Mouse (Mus musculus) CH12.LX (cell line): Measurements from ENCODE around the gene Trdmt1. TPM values are rescaled to one million over a fixed set of nuclear protein-coding genes. Genes with fewer than 3 reads are reported as not detected.

Experiments
- DNase-seq: peaks from one replicate; pipeline ENCODE4 v3.0.0-alpha.2; 2013; ENCODE audit errors: extremely low read depth
- H3K27ac ChIP-seq: 2 replicates; pipeline ENCODE4 v1.5.1; 2012; ENCODE audit warnings: low read depth, mild to moderate bottlenecking, control low read depth, moderate library complexity; ENCODE audit not compliant: insufficient read depth
- H3K27me3 ChIP-seq: replicated peaks from 2 replicates; pipeline ENCODE3; 2012; ENCODE audit warnings: inconsistent platforms
- H3K36me3 ChIP-seq, 2 experiments: replicated peaks in 1 of 2; 2 replicates each; pipeline versions ENCODE3 to v1.6.1; 2012; ENCODE audit warnings: inconsistent platforms in 1 of 2, low read length in 1 of 2, mild to moderate bottlenecking in 1 of 2, mixed read lengths in 1 of 2, moderate library complexity in 1 of 2; ENCODE audit not compliant: control insufficient read depth in 1 of 2, insufficient read depth in 1 of 2
- H3K4me1 ChIP-seq, 2 experiments: 2 replicates each; pipeline ENCODE4 v1.6.1; 2012; ENCODE audit warnings: inconsistent platforms in 1 of 2, moderate library complexity in 1 of 2; ENCODE audit not compliant: insufficient read depth in 2 of 2, control insufficient read depth in 1 of 2
- H3K4me2 ChIP-seq: 2 replicates; pipeline ENCODE4 v1.6.1; 2012; ENCODE audit warnings: low read depth, mild to moderate bottlenecking, control low read depth; ENCODE audit not compliant: poor library complexity, insufficient read depth, severe bottlenecking
- H3K4me3 ChIP-seq, 3 experiments: fragments of 150-350 bp in 1 of 3; sonication (generic) in 1 of 3; replicated peaks in 1 of 3; 2 replicates each; pipeline versions ENCODE3 to v1.5.1; 2011 to 2012; ENCODE audit warnings: low read depth in 2 of 3, low read length in 2 of 3, mild to moderate bottlenecking in 2 of 3, moderate library complexity in 2 of 3, control low read depth in 1 of 3, improper control_type of control experiment in 1 of 3, inconsistent platforms in 1 of 3, mixed read lengths in 1 of 3; ENCODE audit not compliant: poor library complexity in 1 of 3
- H3K79me2 ChIP-seq: replicated peaks from 2 replicates; pipeline ENCODE4 v1.6.1; 2012; ENCODE audit warnings: mild to moderate bottlenecking, moderate library complexity; ENCODE audit not compliant: control insufficient read depth, poor library complexity, insufficient read depth, severe bottlenecking; ENCODE audit errors: extremely low read depth
- H3K9ac ChIP-seq: 2 replicates; pipeline ENCODE4 v1.6.1; 2012; ENCODE audit warnings: low read depth, mild to moderate bottlenecking, control low read depth, moderate library complexity; ENCODE audit not compliant: insufficient read depth
- H3K9me3 ChIP-seq: replicated peaks from 2 replicates; pipeline ENCODE3; 2012; ENCODE audit warnings: low read length, inconsistent platforms, mixed read lengths
- BHLHE40 ChIP-seq: IDR thresholded peaks from 2 replicates; pipeline ENCODE4 v1.6.1; 2011; ENCODE audit warnings: mild to moderate bottlenecking, low read depth, low read length, improper control_type of control experiment
- CHD2 ChIP-seq: IDR thresholded peaks from 2 replicates; pipeline ENCODE4 v1.6.1; 2011; ENCODE audit warnings: low read length, improper control_type of control experiment
- E2F4 ChIP-seq: IDR thresholded peaks from 2 replicates; pipeline ENCODE4 v1.6.1; 2011; ENCODE audit warnings: low read depth, low read length, improper control_type of control experiment; ENCODE audit not compliant: insufficient replicate concordance
- ELF1 ChIP-seq: IDR thresholded peaks from 2 replicates; pipeline ENCODE4 v1.6.1; 2014; ENCODE audit warnings: low read depth, mild to moderate bottlenecking, inconsistent platforms, low read length, improper control_type of control experiment
- EP300 ChIP-seq: IDR thresholded peaks from 2 replicates; pipeline ENCODE4 v1.6.1; 2011; ENCODE audit warnings: low read length, improper control_type of control experiment
- ETS1 ChIP-seq: conservative IDR thresholded peaks from 2 replicates; pipeline ENCODE4 v1.6.1; 2012; ENCODE audit warnings: low read depth, mild to moderate bottlenecking, inconsistent platforms, low read length, improper control_type of control experiment, moderate library complexity
- HCFC1 ChIP-seq: IDR thresholded peaks from 2 replicates; pipeline ENCODE4 v1.6.1; 2012; ENCODE audit warnings: low read depth, mild to moderate bottlenecking, inconsistent platforms, low read length, improper control_type of control experiment
- JUN ChIP-seq: IDR thresholded peaks from 2 replicates; pipeline ENCODE4 v1.6.1; 2011; ENCODE audit warnings: low read depth, mild to moderate bottlenecking, low read length, improper control_type of control experiment, moderate library complexity; ENCODE audit not compliant: insufficient read depth
- KAT2A ChIP-seq: IDR thresholded peaks from 2 replicates; pipeline ENCODE4 v1.6.1; 2012; ENCODE audit warnings: low read length, improper control_type of control experiment, inconsistent platforms; ENCODE audit not compliant: insufficient replicate concordance
- MEF2A ChIP-seq: IDR thresholded peaks from 2 replicates; pipeline ENCODE4 v1.6.1; 2014; ENCODE audit warnings: low read depth, mild to moderate bottlenecking, inconsistent platforms, low read length, improper control_type of control experiment, borderline replicate concordance
- RAD21 ChIP-seq: IDR thresholded peaks from 2 replicates; pipeline ENCODE4 v1.6.1; 2011; ENCODE audit warnings: low read depth, mild to moderate bottlenecking, low read length, improper control_type of control experiment, moderate library complexity
- RCOR1 ChIP-seq: conservative IDR thresholded peaks from 2 replicates; pipeline ENCODE4 v1.6.1; 2012; ENCODE audit warnings: low read depth, mild to moderate bottlenecking, inconsistent platforms, low read length, improper control_type of control experiment
- UBTF ChIP-seq: IDR thresholded peaks from 2 replicates; pipeline ENCODE4 v1.6.1; 2012; ENCODE audit warnings: low read depth, mild to moderate bottlenecking, inconsistent platforms, low read length, improper control_type of control experiment, moderate library complexity
- USF2 ChIP-seq: conservative IDR thresholded peaks from 2 replicates; pipeline ENCODE4 v1.6.1; 2011; ENCODE audit warnings: low read depth, low read length, improper control_type of control experiment
- ZKSCAN1 ChIP-seq: IDR thresholded peaks from 2 replicates; pipeline ENCODE4 v1.6.1; 2012; ENCODE audit warnings: low read depth, inconsistent platforms, low read length, improper control_type of control experiment, borderline replicate concordance
- ZMIZ1 ChIP-seq: IDR thresholded peaks from 2 replicates; pipeline ENCODE4 v1.6.1; 2012; ENCODE audit warnings: low read depth, mild to moderate bottlenecking, inconsistent platforms, low read length, improper control_type of control experiment
- dilution Hi-C: fragments of 300-500 bp; cut with MboI; formaldehyde crosslinking; loops from 2 replicates; pipeline ENCODE4 v1.14.3; 2020; ENCODE audit warnings: low sequenced_read_pairs; ENCODE audit not compliant: extremely low pct_unique_long_range_greater_than_20kb, extremely low pct_ligation_motif_present
- in situ Hi-C: fragments of 300-500 bp; cut with MboI; formaldehyde crosslinking; loops from 3 replicates; pipeline ENCODE4 v1.14.3; 2019; ENCODE audit warnings: low sequenced_read_pairs, low pct_ligation_motif_present, low pct_unique_long_range_greater_than_20kb, mixed read lengths
- polyA plus RNA-seq: library from polyadenylated mRNA; unstranded; fragments of >175 nt; gene quantifications from 2 replicates; pipeline ENCODE4 v1.2.1, GENCODE M21; 2012; ENCODE audit warnings: low read depth; ENCODE audit not compliant: insufficient read length
- total RNA-seq, 2 experiments: library from RNA; depleted of rRNA; stranded (reverse); fragments of 300-350 nt in 1 of 2; fragments of >200 nt in 1 of 2; gene quantifications; 2 replicates each; pipeline ENCODE4 v1.2.3; 2012 to 2014

Gene Trdmt1
- total and polyA plus RNA-seq, 3 experiments, result 8.8 to 29.8 (median 11.2) TPM

DNA sequence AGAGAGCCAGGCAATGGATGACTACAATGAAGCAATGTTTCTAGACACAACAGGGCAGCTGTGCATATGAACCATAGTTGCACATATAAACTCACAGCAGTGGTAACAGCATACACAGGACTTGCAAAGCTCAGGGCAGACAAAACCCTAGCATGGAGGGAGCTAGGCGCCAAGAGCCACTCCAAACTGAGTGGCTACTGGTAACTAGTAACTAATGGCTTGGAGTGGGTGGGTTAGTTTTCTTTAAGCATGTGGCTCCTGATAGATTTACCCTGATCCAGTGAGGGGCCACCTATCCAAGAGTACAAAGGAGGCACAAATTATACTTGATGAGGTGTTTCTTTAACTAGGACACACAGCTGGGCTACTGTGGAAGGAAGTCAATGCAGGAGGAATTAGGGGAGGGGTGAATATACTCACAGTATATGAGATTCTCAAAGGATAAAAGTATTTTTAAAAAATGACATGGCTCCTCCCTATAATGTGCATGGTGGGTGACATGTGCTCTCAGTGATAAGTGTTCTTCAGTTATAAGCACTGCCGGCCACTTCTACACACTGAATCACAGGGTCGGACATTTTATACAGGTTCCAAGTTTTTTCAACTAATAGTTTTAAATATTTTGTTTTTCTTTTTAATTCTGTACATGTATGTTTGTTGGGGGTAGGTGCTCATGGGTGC lies 15.1 kb downstream of the Trdmt1 start:
- DNase-seq, result no peak
- Histone ChIP-seq H3K9me3 (no peaks in the 10 kb centered on the region), H3K9ac (no peak overlapping the region), H3K4me1 (no peaks in the 10 kb centered on the region), H3K79me2 (no peaks in the 10 kb centered on the region), H3K27ac (no peak overlapping the region), H3K36me3 (no peaks in the 10 kb centered on the region), H3K27me3 (no peaks in the 10 kb centered on the region), H3K4me3 (no peak overlapping the region), H3K4me2 (no peak overlapping the region)
- dilution Hi-C loops, result no loop called here
- in situ Hi-C loops, result no loop called here
- TF ChIP-seq RCOR1, result no peak
- no peak for TF ChIP-seq RAD21
- TF ChIP-seq ZMIZ1, result no peak
- no peak for TF ChIP-seq MEF2A
- no peak for TF ChIP-seq ETS1
- no peak for TF ChIP-seq E2F4
- no peak for TF ChIP-seq USF2
- no peak for TF ChIP-seq CHD2
- no peak for TF ChIP-seq HCFC1

DNA sequence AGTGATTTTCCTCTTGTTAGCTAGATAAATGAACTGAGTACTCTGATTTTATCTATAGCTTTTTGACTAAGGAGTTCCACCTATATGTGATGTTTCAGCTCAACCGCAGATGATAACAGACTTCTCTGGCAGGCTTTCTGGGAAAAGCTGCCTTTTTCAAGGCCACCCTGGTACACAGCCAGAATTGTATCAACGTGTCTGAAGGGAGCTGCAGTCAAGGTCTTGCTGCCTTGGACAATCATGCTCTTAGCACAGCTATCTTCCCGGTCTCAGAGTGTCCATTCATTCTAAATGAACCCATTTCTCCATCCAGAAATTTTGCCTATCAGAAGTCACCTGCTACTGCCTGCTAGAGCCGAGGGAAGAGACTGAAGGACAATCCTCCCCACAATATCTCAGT lies 16.9 kb downstream of the Trdmt1 start:
- no peaks in the 10 kb centered on the region for H3K27me3 ChIP-seq
- in situ Hi-C loops, result no loop called here
- H3K79me2 ChIP-seq, result no peaks in the 10 kb centered on the region
- no peak overlapping the region for H3K27ac ChIP-seq
- H3K9me3 ChIP-seq, result no peaks in the 10 kb centered on the region
- H3K9ac ChIP-seq, result no peak overlapping the region
- H3K36me3 ChIP-seq, result no peaks in the 10 kb centered on the region
- dilution Hi-C loops, result no loop called here
- H3K4me1 ChIP-seq, result no peaks in the 10 kb centered on the region
- H3K4me3 ChIP-seq, result no peak overlapping the region
- no peak overlapping the region for H3K4me2 ChIP-seq
- DNase-seq, result no peak
- TF ChIP-seq HCFC1, result no peak
- no peak for TF ChIP-seq KAT2A
- TF ChIP-seq UBTF, result no peak
- TF ChIP-seq ZKSCAN1, result no peak
- TF ChIP-seq USF2, result no peak

DNA sequence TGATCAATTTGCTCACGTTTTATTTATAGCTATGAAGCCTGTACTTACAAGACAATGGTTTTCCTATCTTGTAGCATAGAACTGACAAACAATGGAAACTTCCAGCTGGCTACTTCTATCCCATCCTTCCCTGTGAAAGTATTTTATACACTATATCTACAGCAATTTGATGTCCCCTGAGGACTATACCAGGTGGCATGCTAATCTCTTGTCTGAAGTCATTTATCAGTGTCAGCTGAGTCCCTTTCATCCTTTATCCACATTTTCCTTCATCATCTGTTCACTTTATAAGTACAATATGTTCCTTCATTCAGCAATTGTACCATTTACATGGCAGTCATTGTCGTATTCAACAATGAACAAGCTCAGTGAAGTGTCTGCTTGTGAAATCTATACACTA lies 17.3 kb downstream of the Trdmt1 start:
- Histone ChIP-seq H3K27ac (no peak overlapping the region), H3K9me3 (no peaks in the 10 kb centered on the region), H3K4me1 (no peaks in the 10 kb centered on the region), H3K4me2 (no peak overlapping the region), H3K79me2 (no peaks in the 10 kb centered on the region), H3K36me3 (no peaks in the 10 kb centered on the region), H3K9ac (no peak overlapping the region), H3K27me3 (no peaks in the 10 kb centered on the region), H3K4me3 (no peak overlapping the region)
- in situ Hi-C loops (no loop called here), dilution Hi-C loops (no loop called here)
- no peak for DNase-seq
- TF ChIP-seq ETS1 (no peak), EP300 (no peak), ZKSCAN1 (no peak), BHLHE40 (no peak), ELF1 (no peak), HCFC1 (no peak), JUN (no peak)
